Mouse (Mus musculus) intestine, embryonic 15.5 days (tissue): ENCODE measurements around the gene Dmac1. TPM values are rescaled to one million over a fixed set of nuclear protein-coding genes. Genes with fewer than 3 reads are reported as not detected.

ENCODE experiments used
- ATAC-seq: fragments of 200-750 bp; cut with Nextera tagmentation; 2 replicates; pipeline ENCODE4 v1.8.0; 2017; ENCODE audit warnings: moderate TSS enrichment, moderate library complexity
- H3K27ac ChIP-seq: fragments of 300-500 bp; sonication (generic); 2 replicates; pipeline ENCODE4 v1.5.1; 2015; ENCODE audit warnings: mild to moderate bottlenecking, inconsistent platforms
- H3K27me3 ChIP-seq: fragments of 300-500 bp; sonication (generic); replicated peaks from 2 replicates; pipeline ENCODE4 v1.6.1; 2015; ENCODE audit warnings: inconsistent platforms
- H3K36me3 ChIP-seq: fragments of 300-500 bp; sonication (generic); 2 replicates; pipeline ENCODE4 v1.6.1; 2015; ENCODE audit warnings: inconsistent platforms
- H3K4me1 ChIP-seq: fragments of 300-500 bp; sonication (generic); replicated peaks from 2 replicates; pipeline ENCODE4 v1.6.1; 2015; ENCODE audit warnings: inconsistent platforms
- H3K4me2 ChIP-seq: fragments of 300-500 bp; sonication (generic); replicated peaks from 2 replicates; pipeline ENCODE4 v1.6.1; 2015; ENCODE audit warnings: mild to moderate bottlenecking, inconsistent platforms
- H3K4me3 ChIP-seq: fragments of 300-500 bp; sonication (generic); replicated peaks from 2 replicates; pipeline ENCODE4 v1.5.1; 2015; ENCODE audit warnings: inconsistent platforms
- H3K9ac ChIP-seq: fragments of 300-500 bp; sonication (generic); 2 replicates; pipeline ENCODE4 v1.6.1; 2015; ENCODE audit warnings: inconsistent platforms
- H3K9me3 ChIP-seq: fragments of 300-500 bp; sonication (generic); 2 replicates; pipeline ENCODE4 v1.6.1; 2016; ENCODE audit warnings: inconsistent platforms
- WGBS: fragments of 180-500 bp; shearing (Covaris S2); methylation state at CpG from one replicate; pipeline ENCODE4 v1.1.7; 2015; 5-methylcytosine and 5-hydroxymethylcytosine counted together
- polyA plus RNA-seq: library from polyadenylated mRNA; unstranded; fragments of >200 nt; fragmentation: Nextera tagmentation; extraction: Ambion mirVana; gene quantifications from 2 replicates; pipeline ENCODE4 v1.2.1, GENCODE M21; 2015

Gene Dmac1
- 115 and 121 TPM in 2 replicates for polyA plus RNA-seq

GRCm38 (mm10) chr4:75278197-75279175 lies at the start of gene Dmac1:
Dmac1 (minus strand) TSS chr4:75278305.
- peak; percentile 99 for ATAC-seq
- H3K4me3 ChIP-seq = peak within 1 kb of the TSS; percentile 75
- WGBS = 16% methylated on average over 23 of the region's 23 CpGs
- H3K9me3 ChIP-seq = no peaks in the 10 kb centered on the region
- H3K36me3 ChIP-seq = no peaks in the 10 kb centered on the region
- no peaks in the 10 kb centered on the region for H3K4me1 ChIP-seq
- H3K9ac ChIP-seq = peak within 1 kb of the TSS; percentile 83
- no peaks in the 10 kb centered on the region for H3K27me3 ChIP-seq
- H3K4me2 ChIP-seq = peak within 1 kb of the TSS; percentile 62
- no peak within 1 kb of the TSS for H3K27ac ChIP-seq

- H3K4me2 ChIP-seq = no peak overlapping the region
- no peak overlapping the region for H3K9ac ChIP-seq
- H3K36me3 ChIP-seq = no peaks in the 10 kb centered on the region
- H3K27ac ChIP-seq = no peak overlapping the region
- no peak for ATAC-seq
- H3K27me3 ChIP-seq = no peaks in the 10 kb centered on the region
- 84% methylated on average over 1 of the region's 1 CpGs for WGBS
- H3K9me3 ChIP-seq = no peaks in the 10 kb centered on the region
- no peak overlapping the region for H3K4me3 ChIP-seq
- no peaks in the 10 kb centered on the region for H3K4me1 ChIP-seq
These were observed 37.3 kb upstream of the Dmac1 start for GRCm38 (mm10) chr4:75315431-75315830.

- Histone ChIP-seq H3K4me3 (no peak overlapping the region), H3K9ac (no peak overlapping the region), H3K27ac (no peak overlapping the region), H3K4me2 (no peak overlapping the region), H3K36me3 (no peaks in the 10 kb centered on the region), H3K4me1 (no peaks in the 10 kb centered on the region), H3K9me3 (no peaks in the 10 kb centered on the region), H3K27me3 (no peaks in the 10 kb centered on the region)
- 83% methylated on average over 1 of the region's 1 CpGs for WGBS
- no peak for ATAC-seq
These were observed 36.9 kb upstream of the Dmac1 start for GRCm38 (mm10) chr4:75315007-75315406.

- Histone ChIP-seq H3K4me1 (no peaks in the 10 kb centered on the region), H3K4me2 (no peak overlapping the region), H3K27ac (no peak overlapping the region), H3K36me3 (no peaks in the 10 kb centered on the region), H3K9ac (no peak overlapping the region), H3K27me3 (no peaks in the 10 kb centered on the region), H3K4me3 (no peak overlapping the region), H3K9me3 (no peaks in the 10 kb centered on the region)
- WGBS = 93% methylated on average over 2 of the region's 2 CpGs
- ATAC-seq = no peak
These were observed 33.8 kb upstream of the Dmac1 start for GRCm38 (mm10) chr4:75311918-75312317.

GRCm38 (mm10) chr4:75311305-75311704 lies 33.2 kb upstream of the Dmac1 start:
- WGBS = 64% methylated on average over 2 of the region's 2 CpGs
- no peaks in the 10 kb centered on the region for H3K9me3 ChIP-seq
- no peaks in the 10 kb centered on the region for H3K4me1 ChIP-seq
- no peak overlapping the region for H3K27ac ChIP-seq
- no peak for ATAC-seq
- H3K36me3 ChIP-seq = no peaks in the 10 kb centered on the region
- no peak overlapping the region for H3K4me2 ChIP-seq
- H3K27me3 ChIP-seq = no peaks in the 10 kb centered on the region
- H3K4me3 ChIP-seq = no peak overlapping the region
- no peak overlapping the region for H3K9ac ChIP-seq

- Histone ChIP-seq H3K27ac (no peak overlapping the region), H3K27me3 (no peaks in the 10 kb centered on the region), H3K4me1 (no peaks in the 10 kb centered on the region), H3K9me3 (no peaks in the 10 kb centered on the region), H3K4me3 (no peak overlapping the region), H3K36me3 (no peaks in the 10 kb centered on the region), H3K4me2 (no peak overlapping the region), H3K9ac (no peak overlapping the region)
- ATAC-seq = no peak
- 87% methylated on average over 1 of the region's 1 CpGs for WGBS
These were observed 22.3 kb upstream of the Dmac1 start for GRCm38 (mm10) chr4:75300205-75300972.

GRCm38 (mm10) chr4:75292315-75292714 lies 14.2 kb upstream of the Dmac1 start:
- no peak for ATAC-seq
- no peaks in the 10 kb centered on the region for H3K4me1 ChIP-seq
- no peak overlapping the region for H3K4me3 ChIP-seq
- H3K4me2 ChIP-seq = no peak overlapping the region
- 69% methylated on average over 4 of the region's 4 CpGs for whole genome bisulfite sequencing
- no peak overlapping the region for H3K27ac ChIP-seq
- no peaks in the 10 kb centered on the region for H3K9me3 ChIP-seq
- H3K27me3 ChIP-seq = no peaks in the 10 kb centered on the region
- H3K36me3 ChIP-seq = no peaks in the 10 kb centered on the region
- H3K9ac ChIP-seq = no peak overlapping the region

- Histone ChIP-seq H3K27ac (no peak overlapping the region), H3K4me2 (no peak overlapping the region), H3K4me3 (no peak overlapping the region), H3K9ac (no peak overlapping the region), H3K27me3 (no peaks in the 10 kb centered on the region), H3K36me3 (no peaks in the 10 kb centered on the region), H3K9me3 (no peaks in the 10 kb centered on the region), H3K4me1 (no peaks in the 10 kb centered on the region)
- 83% methylated on average over 4 of the region's 4 CpGs for WGBS
- no peak for ATAC-seq
These were observed 13.0 kb upstream of the Dmac1 start for GRCm38 (mm10) chr4:75291142-75291541.

GRCm38 (mm10) chr4:75277467-75278196 lies 473 bp downstream of the Dmac1 start:
- Histone ChIP-seq H3K4me2 (peak overlapping the region; percentile 62), H3K27me3 (no peaks in the 10 kb centered on the region), H3K9me3 (no peaks in the 10 kb centered on the region), H3K4me1 (no peaks in the 10 kb centered on the region), H3K27ac (no peak overlapping the region), H3K36me3 (no peaks in the 10 kb centered on the region), H3K4me3 (peak overlapping the region; percentile 75), H3K9ac (peak overlapping the region; percentile 83)
- peak; percentile 93 for ATAC-seq
- WGBS = 8% methylated on average over 30 of the region's 30 CpGs

- ATAC-seq = no peak
- H3K27ac ChIP-seq = no peak overlapping the region
- H3K9ac ChIP-seq = no peak overlapping the region
- no peaks in the 10 kb centered on the region for H3K9me3 ChIP-seq
- 82% methylated on average over 2 of the region's 2 CpGs for WGBS
- no peak overlapping the region for H3K4me3 ChIP-seq
- no peaks in the 10 kb centered on the region for H3K4me1 ChIP-seq
- H3K27me3 ChIP-seq = no peaks in the 10 kb centered on the region
- no peaks in the 10 kb centered on the region for H3K36me3 ChIP-seq
- H3K4me2 ChIP-seq = no peak overlapping the region
These were observed 2.4 kb downstream of the Dmac1 start for GRCm38 (mm10) chr4:75275737-75276136.

GRCm38 (mm10) chr4:75267866-75268265 lies 10.2 kb downstream of the Dmac1 start:
- Histone ChIP-seq H3K27me3 (no peaks in the 10 kb centered on the region), H3K27ac (no peak overlapping the region), H3K4me1 (no peaks in the 10 kb centered on the region), H3K9me3 (no peaks in the 10 kb centered on the region), H3K4me2 (no peak overlapping the region), H3K4me3 (no peak overlapping the region), H3K9ac (no peak overlapping the region), H3K36me3 (no peaks in the 10 kb centered on the region)
- no peak for ATAC-seq
- WGBS = 78% methylated on average over 2 of the region's 2 CpGs
